Mouse (Mus musculus) ES-Bruce4 (cell line): ENCODE data around the gene Tbc1d2.

ENCODE experiments used
- CTCF ChIP-seq: IDR thresholded peaks from one replicate; pipeline ENCODE4 v1.8.1; 2011; ENCODE audit warnings: low read depth, low read length
- EP300 ChIP-seq: IDR thresholded peaks from 2 replicates; pipeline ENCODE4 v1.6.1; 2011; ENCODE audit warnings: low read depth, low read length; ENCODE audit not compliant: insufficient read depth
- POLR2A ChIP-seq: IDR thresholded peaks from one replicate; pipeline ENCODE4 v1.8.1; 2011; ENCODE audit warnings: low read length; ENCODE audit not compliant: insufficient read depth

DNA sequence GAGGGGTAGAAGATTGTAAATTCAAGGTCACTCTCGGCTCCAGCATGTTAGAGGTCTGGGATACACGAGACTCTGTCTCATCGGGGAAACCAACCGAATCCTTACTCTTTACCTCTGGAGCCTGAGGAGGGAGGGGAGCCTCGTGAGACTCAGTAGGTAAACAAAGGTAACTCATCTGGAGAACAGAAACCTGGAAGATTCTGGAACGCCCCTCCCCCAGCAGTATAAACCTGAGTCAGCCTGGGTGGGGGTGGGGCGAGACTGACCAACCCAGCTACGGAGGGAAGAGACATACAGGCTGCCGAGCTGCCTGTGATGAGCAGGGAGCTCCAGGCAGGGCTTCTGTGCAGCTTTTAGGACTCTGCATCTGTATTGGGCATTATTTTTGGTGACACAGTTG, 21.1 kb downstream of the Tbc1d2 start:
- TF ChIP-seq CTCF: no peak
- peak; percentile 71 for TF ChIP-seq POLR2A
- peak; percentile 65 for TF ChIP-seq EP300
